Mouse (Mus musculus) left cerebral cortex, postnatal 36 days (tissue): ENCODE data around the gene Gm4177. TPM values are rescaled to one million over a fixed set of nuclear protein-coding genes. Genes with fewer than 3 reads are reported as not detected.
"Not testable (repeated sequence)": the region's sequence is repeated elsewhere in the genome, so short reads cannot be mapped to it uniquely, and the experiment has no call there.

Experiments
- DNase-seq, 2 experiments: peaks; one replicate each; pipeline ENCODE4 v3.0.0; 2021 to 2022; ENCODE audit warnings: low spot score in 2 of 2, mixed read lengths in 1 of 2
- intact Hi-C: fragments of 180-260 bp; cut with DNase I; formaldehyde crosslinking; loops from one replicate; pipeline ENCODE4 v1.15.1; 2025
- total RNA-seq, 2 experiments: library from RNA; stranded (reverse); gene quantifications; 2 replicates each; pipeline ENCODE4 v1.2.3; 2021

Gene Gm4177
- not detected for total RNA-seq

DNA sequence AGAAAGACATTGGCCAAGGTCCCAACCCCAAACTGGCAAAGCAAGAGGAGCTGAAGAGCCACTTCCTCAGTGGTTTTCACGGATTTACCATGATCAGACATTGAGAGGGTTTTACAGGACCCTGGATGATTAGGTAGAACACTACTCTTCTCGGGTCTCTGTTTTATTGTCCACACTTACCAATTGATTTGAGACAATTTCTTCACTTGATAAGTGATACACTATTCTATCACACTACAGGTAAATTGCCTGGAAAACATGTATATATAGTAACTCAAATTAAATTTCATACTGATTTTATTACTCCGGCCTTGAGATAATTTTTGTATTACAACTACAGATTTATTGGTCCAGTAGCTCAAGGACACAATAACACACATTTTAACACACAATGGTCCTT lies at the start of gene Gm4177:
TSS of gene Gm4177 (minus strand) at position 101 of the 400 bp plus-strand sequence.
- DNase-seq, intact Hi-C loops: not testable (repeated sequence)

DNA sequence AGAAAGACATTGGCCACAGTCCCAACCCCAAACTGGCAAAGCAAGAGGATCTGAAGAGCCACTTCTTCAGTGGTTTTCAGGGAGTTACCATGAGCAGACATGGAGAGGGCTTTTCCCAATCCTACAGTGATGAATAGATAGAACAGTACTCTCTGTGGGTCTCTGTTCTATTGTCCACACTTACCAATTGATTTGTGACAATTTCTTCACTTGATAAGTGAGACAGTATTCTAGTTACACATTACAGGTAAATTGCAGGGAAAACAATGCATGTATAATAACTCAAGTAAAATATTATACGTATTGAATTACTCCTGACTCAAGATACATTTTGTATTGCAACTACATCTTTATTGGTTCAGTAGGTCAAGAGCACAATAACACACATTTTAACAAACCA lies 47.6 kb upstream of the Gm4177 start, which contains the start of gene Gm5725:
TSS of gene Gm5725 (minus strand) at position 101 of the 400 bp plus-strand sequence.
- intact Hi-C loops, DNase-seq: not testable (repeated sequence)

DNA sequence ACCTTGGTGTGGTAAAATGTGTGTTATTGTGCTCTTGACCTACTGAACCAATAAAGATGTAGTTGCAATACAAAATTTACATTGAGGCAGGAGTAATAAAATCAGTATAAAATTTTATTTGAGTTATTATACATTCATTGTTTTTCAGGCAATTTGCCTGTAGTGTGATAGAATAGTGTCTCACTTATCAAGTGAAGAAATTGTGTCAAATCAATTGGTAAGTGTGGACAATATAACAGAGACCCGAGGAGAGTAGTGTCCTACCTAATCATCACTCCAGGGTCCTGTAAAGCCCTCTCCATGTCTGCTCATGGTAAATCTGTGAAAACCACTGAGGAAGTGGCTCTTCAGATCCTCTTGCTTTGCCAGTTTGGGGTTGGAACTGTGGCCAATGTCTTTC lies 35.5 kb upstream of the Gm4177 start, which contains the start of gene Vmn1r135:
TSS of gene Vmn1r135 (plus strand) at position 301 of the 400 bp plus-strand sequence.
- intact Hi-C loops, DNase-seq: not testable (repeated sequence)

DNA sequence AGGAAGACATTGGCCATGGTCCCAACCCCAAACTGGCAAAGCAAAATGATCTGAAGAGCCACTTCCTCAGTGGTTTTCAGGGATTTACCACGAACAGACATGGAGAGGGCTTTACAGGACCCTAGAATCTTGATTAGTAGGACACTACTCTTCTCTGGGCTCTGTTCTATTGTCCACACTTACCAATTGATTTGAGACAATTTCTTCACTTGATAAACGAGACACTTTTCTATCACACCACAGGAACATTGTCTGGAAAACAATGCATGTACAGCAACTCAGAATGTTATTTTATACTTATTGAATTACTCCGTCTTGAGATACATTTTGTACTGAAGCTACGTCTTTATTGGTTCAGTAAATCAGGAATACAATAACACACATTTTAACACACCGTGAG lies 35.2 kb downstream of the Gm4177 start, which contains the start of gene Gm4175:
TSS of gene Gm4175 (minus strand) at position 101 of the 400 bp plus-strand sequence.
- DNase-seq, intact Hi-C loops: not testable (repeated sequence)

Other genes starting within 250 kb of the Gm4177 start
- gene Vmn1r132, start 182.6 kb downstream of the Gm4177 start, total RNA-seq = not detected
- not detected for gene Gm4175, start 35.3 kb downstream of the Gm4177 start, total RNA-seq
- not detected for gene Vmn1r135, start 35.6 kb upstream of the Gm4177 start, total RNA-seq
- gene Gm5725, start 47.5 kb upstream of the Gm4177 start, total RNA-seq = not detected
- not detected for gene Gm5891, start 124.6 kb upstream of the Gm4177 start, total RNA-seq
- not detected for gene Vmn1r137, start 197.9 kb upstream of the Gm4177 start, total RNA-seq
- gene Vmn1r138, start 232.2 kb upstream of the Gm4177 start, total RNA-seq = not detected